Mouse (Mus musculus): ENCODE measurements around the gene Dedd.
A peak's percentile ranks its signal among the peaks of the same experiment; 100 is the strongest.
"Not testable (repeated sequence)": the region's sequence is repeated elsewhere in the genome, so short reads cannot be mapped to it uniquely, and the experiment has no call there.

Gene Dedd

GRCm38 (mm10) chr1:171328839-171329432 is at the start of gene Dedd:
TSS of gene Dedd (plus strand) at chr1:171329145.
- peak; percentile 94 for DNase-seq

GRCm38 (mm10) chr1:171279721-171280120 is 49.2 kb upstream of the Dedd start:
- DNase-seq: no peak

DNA sequence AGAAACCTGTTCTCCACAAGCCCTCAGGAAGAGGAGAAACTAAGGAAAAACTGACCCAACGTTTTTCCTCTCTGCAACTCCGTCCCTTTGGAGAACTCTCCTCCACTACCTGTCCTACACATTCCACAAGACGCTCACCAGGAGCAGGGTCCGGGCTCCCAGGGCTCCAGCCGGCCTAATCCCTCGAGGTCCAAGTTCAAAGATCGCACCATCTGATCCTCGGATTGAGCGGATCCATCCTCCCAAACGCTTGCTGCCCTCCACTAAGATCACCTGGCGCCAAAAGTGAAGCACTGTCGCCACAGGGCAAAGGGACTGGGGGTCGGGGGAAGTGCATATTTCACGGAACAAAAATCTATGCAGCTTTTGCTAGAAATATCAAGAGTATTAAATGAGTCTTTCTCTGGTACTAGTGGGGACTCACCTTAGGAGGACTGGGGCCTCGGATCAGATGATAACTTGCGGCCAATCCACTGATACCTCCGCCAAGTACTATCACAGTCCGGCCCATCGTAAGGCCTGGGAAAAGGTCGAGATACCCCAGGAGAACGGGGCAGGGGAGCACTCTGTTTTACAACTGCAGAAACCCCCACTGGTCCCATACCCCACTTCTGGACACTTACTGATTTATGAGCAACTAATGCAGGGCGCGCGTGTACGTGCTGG is 48.6 kb upstream of the Dedd start:
- no peak for DNase-seq

GRCm38 (mm10) chr1:171280916-171281527 is 47.9 kb upstream of the Dedd start, which contains the start of gene Ppox:
TSS of gene Ppox (minus strand) at chr1:171281186.
- peak; percentile 97 for DNase-seq

DNA sequence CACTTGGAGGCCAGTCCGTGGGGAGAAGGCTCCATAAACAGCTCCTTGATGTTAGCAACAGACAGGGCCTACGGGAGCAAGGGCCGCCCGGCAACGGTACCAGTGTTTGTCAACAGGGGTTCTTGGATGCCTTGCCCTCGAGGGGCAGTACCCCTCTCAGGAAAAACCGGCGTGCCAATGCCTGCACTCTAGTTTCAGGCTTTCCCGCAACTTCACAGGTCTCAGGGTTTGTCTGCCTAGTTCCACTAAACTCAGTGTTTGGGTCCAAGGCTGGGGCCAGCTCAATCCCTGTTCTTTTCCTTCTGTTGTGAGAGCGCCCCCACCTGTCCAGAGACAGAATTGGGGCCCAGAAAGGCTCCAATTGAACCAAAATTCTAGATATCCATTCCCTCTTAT is 47.4 kb upstream of the Dedd start:
- peak; percentile 78 for DNase-seq

DNA sequence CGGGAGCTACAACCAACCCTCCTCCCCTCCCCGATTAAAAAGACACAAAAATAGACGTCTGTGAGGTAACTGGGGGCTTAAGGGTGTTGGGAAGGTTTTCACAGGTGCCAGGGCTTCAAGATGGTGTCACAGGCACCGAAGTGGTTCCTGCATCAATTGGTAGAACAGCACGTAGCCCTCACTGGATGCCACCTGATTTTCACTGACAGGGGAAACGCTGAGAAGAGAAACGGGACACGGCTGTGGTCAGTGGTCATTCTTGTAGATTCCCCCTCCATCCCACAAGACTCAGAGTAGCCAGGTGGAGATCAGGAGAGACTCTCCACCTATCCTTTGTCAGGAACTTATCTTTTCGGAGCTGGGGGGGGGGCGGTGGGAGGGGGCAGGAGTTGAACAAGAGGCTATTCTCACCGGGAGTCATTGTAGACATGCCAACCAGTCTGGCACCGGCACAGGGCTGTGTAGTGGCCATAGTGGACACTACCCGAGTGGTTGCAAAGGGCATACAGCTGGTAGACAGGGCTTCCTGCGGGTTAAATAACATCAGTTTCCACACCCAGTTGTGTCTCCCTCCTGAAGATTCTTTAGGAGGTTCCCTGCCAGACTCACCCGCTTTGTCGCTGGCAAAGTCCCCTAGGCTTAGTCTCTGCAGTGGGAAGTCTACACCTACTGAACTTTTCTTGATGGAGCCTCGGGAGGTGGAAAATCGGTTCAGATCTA is 46.7 kb upstream of the Dedd start:
- DNase-seq: no peak

GRCm38 (mm10) chr1:171283188-171284160 is 45.5 kb upstream of the Dedd start:
- DNase-seq: no peak

- no peak for DNase-seq
These were observed 44.5 kb upstream of the Dedd start for GRCm38 (mm10) chr1:171284491-171284890.

- DNase-seq: no peak
These were observed 43.7 kb upstream of the Dedd start for GRCm38 (mm10) chr1:171285096-171285892.

DNA sequence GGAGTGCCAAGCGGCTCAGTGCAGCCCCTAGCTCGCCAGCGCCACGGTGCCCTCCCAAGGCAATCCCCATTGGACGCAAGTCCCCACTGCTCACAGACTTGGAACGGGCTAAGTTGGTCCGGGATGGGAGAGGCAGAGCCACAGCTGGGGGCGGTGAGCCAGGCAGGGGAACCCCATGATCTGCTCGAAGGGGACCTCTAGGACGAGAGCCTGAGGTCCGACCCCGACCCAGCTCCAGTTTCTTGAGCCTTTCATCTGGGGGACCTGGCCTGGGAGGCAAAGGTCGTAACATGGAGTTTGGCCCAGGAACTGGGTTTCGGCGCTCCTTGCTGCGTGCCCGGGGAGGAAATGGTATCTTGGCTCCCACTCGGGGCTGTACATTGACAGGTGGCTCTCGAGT is 42.4 kb upstream of the Dedd start:
- no peak for DNase-seq

- peak; percentile 96 for DNase-seq
These were observed 41.5 kb upstream of the Dedd start, which contains the start of gene Usp21 for GRCm38 (mm10) chr1:171287136-171288081. TSS of gene Usp21 (minus strand) at chr1:171287991.

GRCm38 (mm10) chr1:171288328-171288727 is 40.6 kb upstream of the Dedd start:
- DNase-seq: no peak

GRCm38 (mm10) chr1:171293351-171293750 is 35.6 kb upstream of the Dedd start:
- no peak for DNase-seq

DNA sequence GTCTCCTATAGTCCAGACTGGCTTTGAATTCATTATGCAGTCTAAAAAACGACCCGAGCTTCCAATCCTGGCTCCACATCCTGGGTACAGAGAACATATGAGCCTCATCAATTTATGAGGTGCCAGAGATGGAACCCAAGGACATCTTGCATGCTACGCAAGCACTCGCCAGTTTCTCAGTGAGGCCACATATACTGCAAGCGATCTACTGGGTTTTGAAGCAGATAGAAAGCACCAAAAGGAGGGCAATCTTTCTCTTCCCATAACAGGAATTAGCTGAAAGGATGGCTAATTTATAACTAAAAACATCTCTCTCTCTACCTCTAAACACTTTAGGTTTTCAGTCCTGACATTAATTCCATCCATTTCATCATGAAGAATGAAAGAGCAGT is 35.0 kb upstream of the Dedd start:
- no peak for DNase-seq

DNA sequence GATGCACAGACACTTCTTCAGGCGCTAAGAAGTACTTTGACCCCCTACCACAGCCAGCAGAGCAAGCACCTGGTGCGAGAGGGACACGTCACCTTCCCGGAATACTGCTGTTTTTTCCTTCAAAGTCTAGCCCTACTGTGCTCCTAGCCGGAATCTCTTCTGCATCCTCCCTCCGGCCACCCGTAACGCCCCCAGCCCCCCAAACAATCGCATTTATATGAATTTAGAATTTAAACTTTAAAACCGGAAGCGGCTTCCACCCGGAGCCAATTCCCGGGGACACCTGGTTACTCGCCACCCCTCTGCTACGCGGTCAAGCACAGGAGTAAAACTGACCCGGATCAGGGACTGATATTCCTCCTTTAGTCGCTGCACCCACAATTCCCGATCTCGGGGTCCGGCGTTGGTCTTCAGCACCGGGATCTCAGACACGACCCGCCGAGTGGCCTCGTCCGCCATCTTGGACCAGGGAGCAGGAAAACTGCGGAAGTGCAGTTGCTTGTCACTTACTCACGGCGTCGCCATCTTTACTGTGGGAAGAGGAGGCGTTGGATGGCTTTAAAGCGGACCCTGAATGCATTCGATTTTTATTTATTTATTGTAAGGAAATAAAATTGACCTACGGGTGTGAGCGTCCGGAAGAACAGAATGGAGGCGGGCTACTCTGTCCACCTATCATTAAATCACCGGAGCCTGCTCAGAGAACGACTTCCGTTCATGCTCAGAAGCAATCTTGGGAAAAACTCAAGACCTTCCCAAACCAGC is 34.5 kb upstream of the Dedd start, which contains the start of gene Ufc1:
Gene Ufc1, minus strand, starts transcription at position 727 of the 765 bp plus-strand sequence.
- peak; percentile 85 for DNase-seq

GRCm38 (mm10) chr1:171295063-171295402 is 33.9 kb upstream of the Dedd start:
- DNase-seq: no peak

GRCm38 (mm10) chr1:171298226-171298625 is 30.7 kb upstream of the Dedd start:
- no peak for DNase-seq

DNA sequence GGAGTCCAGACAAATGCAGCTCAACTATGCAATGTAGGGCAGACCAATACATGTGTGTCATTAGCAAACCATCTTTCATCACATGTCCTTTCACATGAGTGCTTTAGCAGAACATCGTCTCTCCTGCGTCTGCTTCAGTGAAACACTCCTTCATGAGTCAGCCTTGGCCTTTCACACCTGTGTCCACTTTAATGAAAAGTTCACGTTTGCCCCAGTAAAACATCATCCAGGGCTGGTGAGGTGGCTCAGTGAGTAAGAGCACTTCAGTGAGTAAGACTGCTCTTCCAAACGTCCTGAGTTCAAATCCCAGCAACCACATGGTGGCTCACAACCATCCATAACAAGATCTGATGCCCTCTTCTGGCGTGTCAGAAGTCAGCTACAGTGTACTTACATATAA is 22.8 kb upstream of the Dedd start:
- not testable (repeated sequence) for DNase-seq

- DNase-seq: no peak
These were observed 19.6 kb upstream of the Dedd start for GRCm38 (mm10) chr1:171309321-171309720.
